Mouse (Mus musculus): ENCODE measurements around the gene Ephb1. TPM values are rescaled to one million over a fixed set of nuclear protein-coding genes. Genes with fewer than 3 reads are reported as not detected.

Ephb1 gene
- polyA plus RNA-seq, 1 experiment, result 2.5 TPM

GRCm38 (mm10) chr9:101990836-101991235 lies 363.7 kb downstream of the Ephb1 start:
- H3K27me3 ChIP-seq (ENCODE audit: control insufficient read depth, insufficient read depth, insufficient read length), result no peaks in the 10 kb centered on the region
- no peaks in the 10 kb centered on the region for H3K79me2 ChIP-seq (ENCODE audit: control insufficient read depth, insufficient read depth)

GRCm38 (mm10) chr9:101990032-101990431 lies 364.5 kb downstream of the Ephb1 start:
- Histone ChIP-seq H3K27me3 (ENCODE audit: control insufficient read depth, insufficient read depth, insufficient read length) (no peaks in the 10 kb centered on the region), H3ac (ENCODE audit: control insufficient read depth, insufficient read length) (no peak overlapping the region), H3K4me2 (ENCODE audit: low read depth) (no peak overlapping the region), H3K36me3 (ENCODE audit: control insufficient read depth, insufficient read depth) (no peaks in the 10 kb centered on the region), H3K79me2 (ENCODE audit: control insufficient read depth, insufficient read depth) (no peaks in the 10 kb centered on the region), H3K4me3 (no peak overlapping the region)
- TF ChIP-seq E2F4 (IDR thresholded peaks at IDR 0.05; ENCODE audit: insufficient read depth) (no peak), MYOD1 (IDR thresholded peaks at IDR 0.05; ENCODE audit: control insufficient read depth in 1 of 3, insufficient read length in 2 of 3, low read depth in 2 of 3) (no peak), POLR2AphosphoS2 (IDR thresholded peaks at IDR 0.05; ENCODE audit: insufficient read length, low read depth) (no peak), MAX (IDR thresholded peaks at IDR 0.05; ENCODE audit: low read depth) (no peak), USF1 (IDR thresholded peaks at IDR 0.05; ENCODE audit: low read depth) (no peak), TCF3 (IDR thresholded peaks at IDR 0.05; ENCODE audit: insufficient read length, low read depth) (no peak), TCF12 (IDR thresholded peaks at IDR 0.05; ENCODE audit: insufficient read depth, poor library complexity, severe bottlenecking) (no peak), CEBPB (IDR thresholded peaks at IDR 0.05; ENCODE audit: insufficient read depth, poor library complexity, severe bottlenecking) (no peak), POLR2A (IDR thresholded peaks at IDR 0.05; ENCODE audit: insufficient read length, low read depth) (no peak), REST (IDR thresholded peaks at IDR 0.05; ENCODE audit: insufficient read depth, insufficient read length) (no peak), SRF (IDR thresholded peaks at IDR 0.05; ENCODE audit: control insufficient read depth, insufficient read length, low read depth) (no peak), MYOG (IDR thresholded peaks at IDR 0.05; ENCODE audit: control insufficient read depth in 1 of 3, insufficient read depth in 1 of 3, insufficient read length in 2 of 3, low read depth in 2 of 3) (no peak)

More at GRCm38 (mm10) chr9:101990836-101991235, 363.7 kb downstream of the Ephb1 start:
- Histone ChIP-seq H3ac (ENCODE audit: control insufficient read depth, insufficient read length) (no peak overlapping the region), H3K4me3 (no peak overlapping the region), H3K36me3 (ENCODE audit: control insufficient read depth, insufficient read depth) (no peaks in the 10 kb centered on the region), H3K4me2 (ENCODE audit: low read depth) (no peak overlapping the region)
- TF ChIP-seq MYOG (IDR thresholded peaks at IDR 0.05; ENCODE audit: control insufficient read depth in 1 of 3, insufficient read depth in 1 of 3, insufficient read length in 2 of 3, low read depth in 2 of 3), result no peak
- TF ChIP-seq SRF (IDR thresholded peaks at IDR 0.05; ENCODE audit: control insufficient read depth, insufficient read length, low read depth), result no peak
- TF ChIP-seq USF1 (IDR thresholded peaks at IDR 0.05; ENCODE audit: low read depth), result no peak
- TF ChIP-seq POLR2A (IDR thresholded peaks at IDR 0.05; ENCODE audit: insufficient read length, low read depth), result no peak
- TF ChIP-seq MYOD1 (IDR thresholded peaks at IDR 0.05; ENCODE audit: control insufficient read depth in 1 of 3, insufficient read length in 2 of 3, low read depth in 2 of 3), result no peak
- no peak for TF ChIP-seq TCF3 (IDR thresholded peaks at IDR 0.05; ENCODE audit: insufficient read length, low read depth)
- TF ChIP-seq CEBPB (IDR thresholded peaks at IDR 0.05; ENCODE audit: insufficient read depth, poor library complexity, severe bottlenecking), result no peak

GRCm38 (mm10) chr9:101986910-101987309 lies 367.6 kb downstream of the Ephb1 start:
- no peaks in the 10 kb centered on the region for H3K79me2 ChIP-seq (ENCODE audit: control insufficient read depth, insufficient read depth)
- TF ChIP-seq MYOG (IDR thresholded peaks at IDR 0.05; ENCODE audit: control insufficient read depth in 1 of 3, insufficient read depth in 1 of 3, insufficient read length in 2 of 3, low read depth in 2 of 3) (no peak), POLR2AphosphoS2 (IDR thresholded peaks at IDR 0.05; ENCODE audit: insufficient read length, low read depth) (no peak), CEBPB (IDR thresholded peaks at IDR 0.05; ENCODE audit: insufficient read depth, poor library complexity, severe bottlenecking) (no peak), TCF12 (IDR thresholded peaks at IDR 0.05; ENCODE audit: insufficient read depth, poor library complexity, severe bottlenecking) (no peak), MYOD1 (IDR thresholded peaks at IDR 0.05; ENCODE audit: control insufficient read depth in 1 of 3, insufficient read length in 2 of 3, low read depth in 2 of 3) (no peak), E2F4 (IDR thresholded peaks at IDR 0.05; ENCODE audit: insufficient read depth) (no peak), SRF (IDR thresholded peaks at IDR 0.05; ENCODE audit: control insufficient read depth, insufficient read length, low read depth) (no peak), MAX (IDR thresholded peaks at IDR 0.05; ENCODE audit: low read depth) (no peak), TCF3 (IDR thresholded peaks at IDR 0.05; ENCODE audit: insufficient read length, low read depth) (no peak), REST (IDR thresholded peaks at IDR 0.05; ENCODE audit: insufficient read depth, insufficient read length) (no peak), USF1 (IDR thresholded peaks at IDR 0.05; ENCODE audit: low read depth) (no peak)
- no peak overlapping the region for H3K4me2 ChIP-seq (ENCODE audit: low read depth)
- no peaks in the 10 kb centered on the region for H3K36me3 ChIP-seq (ENCODE audit: control insufficient read depth, insufficient read depth)
- H3ac ChIP-seq (ENCODE audit: control insufficient read depth, insufficient read length), result no peak overlapping the region
- H3K27me3 ChIP-seq (ENCODE audit: control insufficient read depth, insufficient read depth, insufficient read length), result no peaks in the 10 kb centered on the region
- H3K4me3 ChIP-seq, result no peak overlapping the region

- Histone ChIP-seq H3ac (ENCODE audit: control insufficient read depth, insufficient read length) (no peak overlapping the region), H3K4me2 (ENCODE audit: low read depth) (no peak overlapping the region), H3K4me3 (no peak overlapping the region), H3K36me3 (ENCODE audit: control insufficient read depth, insufficient read depth) (no peaks in the 10 kb centered on the region), H3K27me3 (ENCODE audit: control insufficient read depth, insufficient read depth, insufficient read length) (no peaks in the 10 kb centered on the region), H3K79me2 (ENCODE audit: control insufficient read depth, insufficient read depth) (no peaks in the 10 kb centered on the region)
- no peak for TF ChIP-seq USF1 (IDR thresholded peaks at IDR 0.05; ENCODE audit: low read depth)
- no peak for TF ChIP-seq CEBPB (IDR thresholded peaks at IDR 0.05; ENCODE audit: insufficient read depth, poor library complexity, severe bottlenecking)
- TF ChIP-seq TCF12 (IDR thresholded peaks at IDR 0.05; ENCODE audit: insufficient read depth, poor library complexity, severe bottlenecking), result no peak
- no peak for TF ChIP-seq SRF (IDR thresholded peaks at IDR 0.05; ENCODE audit: control insufficient read depth, insufficient read length, low read depth)
- no peak for TF ChIP-seq POLR2AphosphoS2 (IDR thresholded peaks at IDR 0.05; ENCODE audit: insufficient read length, low read depth)
Measured at GRCm38 (mm10) chr9:101982378-101982777, 372.1 kb downstream of the Ephb1 start.

GRCm38 (mm10) chr9:101981161-101981560 lies 373.3 kb downstream of the Ephb1 start:
- Histone ChIP-seq H3K4me2 (ENCODE audit: low read depth) (no peak overlapping the region), H3K4me3 (no peak overlapping the region), H3K79me2 (ENCODE audit: control insufficient read depth, insufficient read depth) (no peaks in the 10 kb centered on the region), H3K27me3 (ENCODE audit: control insufficient read depth, insufficient read depth, insufficient read length) (no peaks in the 10 kb centered on the region), H3K36me3 (ENCODE audit: control insufficient read depth, insufficient read depth) (no peaks in the 10 kb centered on the region), H3ac (ENCODE audit: control insufficient read depth, insufficient read length) (no peak overlapping the region)
- TF ChIP-seq MYOD1 (IDR thresholded peaks at IDR 0.05; ENCODE audit: control insufficient read depth in 1 of 3, insufficient read length in 2 of 3, low read depth in 2 of 3) (no peak), TCF3 (IDR thresholded peaks at IDR 0.05; ENCODE audit: insufficient read length, low read depth) (no peak)

Measured in myocyte (in vitro differentiated cells).